14 mouse cellular contexts compared by ENCODE assay signal in genomic region chr2:165833468-165833867, GRCm38 (mm10).
A peak's percentile ranks its signal among the peaks of the same experiment; 100 is the strongest.
DNase-seq lines count a peak whose midpoint lies in the region; TF ChIP-seq lines count a peak whose summit lies in the region.
"Had no signal": no experiment of that assay in that cellular context is flagged by ENCODE, and none has a peak within 500 bp of the region (broad histone marks: within the 10 kb centered on the region; RNA-seq: fewer than 3 reads in every experiment).

No protein-coding gene starts in this region.

- peaks cover 35% of the 10 kb centered on the region for H3K4me1 ChIP-seq in embryonic facial prominence, embryonic 10.5 days
- H3K4me1 ChIP-seq in olfactory bulb, adult 2 months (ENCODE audit: control insufficient read depth, insufficient read depth, low read length), result peaks cover 50% of the 10 kb centered on the region

- no peak for TF ChIP-seq POLR2A in olfactory bulb, adult 2 months (IDR thresholded peaks at IDR 0.05; ENCODE audit: insufficient read depth, low read depth, low read length)

- H3K9me3 ChIP-seq in embryonic facial prominence, embryonic 10.5 days, result no peaks in the 10 kb centered on the region
- H3K9me3 ChIP-seq: midbrain, embryonic 12.5 days had no signal

- peak overlapping the region; percentile 64 for H3K27ac ChIP-seq in gastrocnemius, adult 2 months
- H3K27ac ChIP-seq in left cerebral cortex, adult 2 months, result peak overlapping the region; percentile 63
- peak overlapping the region; percentile 54 for H3K27ac ChIP-seq in embryonic facial prominence, embryonic 10.5 days (replicated peaks)
- peak overlapping the region; percentile 30; the same call in 1 of the 2 replicates for H3K27ac ChIP-seq in olfactory bulb, adult 2 months (ENCODE audit: insufficient read depth, low read depth, low read length)
- H3K27ac ChIP-seq: midbrain, embryonic 12.5 days had no signal

- intact Hi-C loops in gastrocnemius, adult 2 months (cut with DNase I), result no loop called here
- intact Hi-C loops in gastrocnemius, postnatal 14 days (cut with DNase I; ENCODE audit: low total_unique reads), result no loop called here
- intact Hi-C loops in left cerebral cortex, adult 2 months (cut with DNase I), result no loop called here
- intact Hi-C loops in left cerebral cortex, postnatal 36 days (cut with DNase I), result no loop called here

- peaks cover 100% of the 10 kb centered on the region for H3K36me3 ChIP-seq in embryonic facial prominence, embryonic 10.5 days (replicated peaks)

- H3K27me3 ChIP-seq in embryonic facial prominence, embryonic 10.5 days (replicated peaks; ENCODE audit: low read depth, poor library complexity, severe bottlenecking), result no peaks in the 10 kb centered on the region
- H3K27me3 ChIP-seq: midbrain, embryonic 12.5 days; Patski had no signal

- TF ChIP-seq CTCF in gastrocnemius, adult 2 months (IDR thresholded peaks at IDR 0.05), result no peak
- no peak for TF ChIP-seq CTCF in left cerebral cortex, adult 2 months (IDR thresholded peaks at IDR 0.05)
- no peak for TF ChIP-seq CTCF in olfactory bulb, adult 2 months (IDR thresholded peaks at IDR 0.05; ENCODE audit: insufficient read depth, low read depth, low read length)

- DNase-seq in gastrocnemius, adult 2 months, result no peak
- no peak for DNase-seq in gastrocnemius, postnatal 14 days
- DNase-seq in left cerebral cortex, adult 2 months (ENCODE audit: extremely low spot score in 1 of 2, low spot score in 2 of 2), result no peak
- no peak for DNase-seq in left cerebral cortex, postnatal 36 days (ENCODE audit: low spot score in 2 of 2)
- DNase-seq in embryonic facial prominence, embryonic 10.5 days (ENCODE audit: low spot score), result peak; percentile 50
- no peak for DNase-seq in spleen, postnatal 14 days (ENCODE audit: low spot score in 2 of 2)
- no peak for DNase-seq in spleen, postnatal 36 days (ENCODE audit: low spot score in 2 of 2)
- DNase-seq: B cell, adult 2 months; cerebellum, adult 2 months; gastrocnemius, postnatal 36 days; heart, postnatal 36 days had no signal

- H3K4me3 ChIP-seq in gastrocnemius, adult 2 months, result no peak overlapping the region
- no peak overlapping the region for H3K4me3 ChIP-seq in left cerebral cortex, adult 2 months
- H3K4me3 ChIP-seq in embryonic facial prominence, embryonic 10.5 days, result no peak overlapping the region
- H3K4me3 ChIP-seq in olfactory bulb, adult 2 months (ENCODE audit: insufficient read depth, low read depth, low read length), result no peak overlapping the region
- H3K4me3 ChIP-seq: midbrain, embryonic 12.5 days had no signal

- WGBS in embryonic facial prominence, embryonic 10.5 days, result 76% methylated on average over 9 of the region's 9 CpGs
- 49% methylated on average over 9 of the region's 9 CpGs for WGBS in olfactory bulb, adult 2 months
